Mouse (Mus musculus): Measurements from ENCODE around the gene Gm20716. TPM values are rescaled to one million over a fixed set of nuclear protein-coding genes. Genes with fewer than 3 reads are reported as not detected.

The Gm20716 gene
- polyA plus RNA-seq, 1 experiment: not detected

DNA sequence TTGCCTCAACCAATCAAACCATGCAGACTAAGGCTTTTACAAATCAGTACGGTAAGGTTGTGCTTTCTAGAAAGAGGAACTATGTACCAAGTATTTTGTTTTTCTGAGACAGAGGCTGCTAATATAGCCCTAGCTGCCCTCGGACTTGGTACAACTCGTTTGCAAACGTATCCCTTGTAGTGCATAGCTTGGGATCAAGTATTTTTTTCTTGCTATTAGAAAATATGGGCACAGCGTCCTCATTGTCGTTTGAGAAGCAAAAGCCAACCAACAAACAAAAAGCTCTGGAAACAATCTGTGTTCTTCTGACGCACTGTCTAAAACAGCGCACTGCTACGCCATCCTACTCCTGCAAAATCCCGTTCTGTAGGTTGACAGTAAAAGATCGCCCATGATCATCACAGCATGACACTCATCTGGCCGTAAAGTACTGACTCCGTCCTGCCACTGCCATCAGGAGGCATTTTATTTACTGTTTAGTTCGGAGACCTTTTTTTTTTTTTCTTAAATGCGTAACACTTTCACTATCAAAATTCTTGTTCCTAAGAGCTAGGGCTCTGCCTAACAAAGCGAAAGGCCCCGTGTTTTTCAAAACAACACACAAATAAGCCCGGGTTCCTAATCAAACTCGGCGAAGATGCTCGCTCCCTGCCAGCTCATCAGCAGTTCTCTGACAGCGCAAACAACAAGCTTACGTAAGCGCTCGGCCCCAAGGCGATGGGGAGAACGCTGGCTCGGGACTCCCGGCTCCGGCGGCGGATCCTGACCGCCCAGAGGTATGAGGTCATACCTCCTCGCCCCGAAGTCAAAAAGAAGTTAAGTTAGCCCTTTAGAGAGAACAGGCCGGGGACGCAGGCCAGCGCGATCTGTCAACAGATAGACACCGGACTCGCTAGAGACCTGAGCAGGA lies 793 bp downstream of the Gm20716 start:
- peak overlapping the region; percentile 94; the same call in 1 of the 2 replicates for H3K27ac ChIP-seq (ENCODE audit: insufficient read depth, low read depth, low read length)
- H3K4me3 ChIP-seq (ENCODE audit: low read depth, low read length): peak overlapping the region; percentile 82
- no peak for TF ChIP-seq CTCF (IDR thresholded peaks at IDR 0.05; ENCODE audit: extremely low read depth, insufficient read length, insufficient replicate concordance, low read depth, low read length)
- TF ChIP-seq POLR2A (IDR thresholded peaks at IDR 0.05; ENCODE audit: low read depth, low read length): no peak
- H3K27me3 ChIP-seq (ENCODE audit: control insufficient read depth, insufficient read depth, low read length): no peaks in the 10 kb centered on the region
- H3K36me3 ChIP-seq (ENCODE audit: control insufficient read depth, insufficient read depth, low read length): peaks cover 26% of the 10 kb centered on the region
- WGBS: 11% methylated on average over 41 of the region's 41 CpGs
- H3K4me1 ChIP-seq (ENCODE audit: control insufficient read depth, insufficient read depth, insufficient read length, low read length): peaks cover 6% of the 10 kb centered on the region

- 92% methylated on average over 6 of the region's 6 CpGs for WGBS
- Histone ChIP-seq H3K27me3 (ENCODE audit: control insufficient read depth, insufficient read depth, low read length) (no peaks in the 10 kb centered on the region), H3K27ac (ENCODE audit: insufficient read depth, low read depth, low read length) (no peak overlapping the region), H3K36me3 (ENCODE audit: control insufficient read depth, insufficient read depth, low read length) (peaks cover 59% of the 10 kb centered on the region), H3K4me1 (ENCODE audit: control insufficient read depth, insufficient read depth, insufficient read length, low read length) (no peaks in the 10 kb centered on the region), H3K4me3 (ENCODE audit: low read depth, low read length) (no peak overlapping the region)
- TF ChIP-seq POLR2A (IDR thresholded peaks at IDR 0.05; ENCODE audit: low read depth, low read length) (no peak), CTCF (IDR thresholded peaks at IDR 0.05; ENCODE audit: extremely low read depth, insufficient read length, insufficient replicate concordance, low read depth, low read length) (no peak)
Measured at GRCm38 (mm10) chr2:168223326-168223725, 6.8 kb downstream of the Gm20716 start.

- 69% methylated on average over 5 of the region's 5 CpGs for WGBS
- H3K27me3 ChIP-seq (ENCODE audit: control insufficient read depth, insufficient read depth, low read length): no peaks in the 10 kb centered on the region
- no peak overlapping the region for H3K4me3 ChIP-seq (ENCODE audit: low read depth, low read length)
- no peak for TF ChIP-seq CTCF (IDR thresholded peaks at IDR 0.05; ENCODE audit: extremely low read depth, insufficient read length, insufficient replicate concordance, low read depth, low read length)
- TF ChIP-seq POLR2A (IDR thresholded peaks at IDR 0.05; ENCODE audit: low read depth, low read length): no peak
- no peak overlapping the region for H3K27ac ChIP-seq (ENCODE audit: insufficient read depth, low read depth, low read length)
- H3K4me1 ChIP-seq (ENCODE audit: control insufficient read depth, insufficient read depth, insufficient read length, low read length): no peaks in the 10 kb centered on the region
- H3K36me3 ChIP-seq (ENCODE audit: control insufficient read depth, insufficient read depth, low read length): peaks cover 63% of the 10 kb centered on the region
Measured at GRCm38 (mm10) chr2:168213788-168214397, 16.3 kb downstream of the Gm20716 start.

DNA sequence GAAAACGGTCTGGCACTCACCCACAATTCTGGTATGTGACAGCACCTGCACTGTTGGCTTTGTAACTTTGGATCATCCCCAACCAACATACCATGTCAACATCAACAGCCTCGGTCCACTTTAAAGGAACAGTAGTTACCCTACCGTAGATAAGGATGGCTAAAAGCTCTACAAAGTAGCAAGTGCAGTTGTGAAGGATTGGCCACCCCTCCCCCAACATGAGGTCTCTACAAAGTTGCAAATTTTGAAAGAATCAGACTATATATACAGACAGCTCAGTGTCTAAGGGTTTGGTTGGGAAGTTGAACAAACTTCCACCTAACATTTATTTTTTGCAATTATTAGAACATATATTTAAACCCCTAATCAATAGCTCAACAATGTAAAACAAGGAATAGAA lies 22.3 kb downstream of the Gm20716 start:
- Histone ChIP-seq H3K27me3 (ENCODE audit: control insufficient read depth, insufficient read depth, low read length) (no peaks in the 10 kb centered on the region), H3K27ac (ENCODE audit: insufficient read depth, low read depth, low read length) (no peak overlapping the region), H3K4me1 (ENCODE audit: control insufficient read depth, insufficient read depth, insufficient read length, low read length) (peaks cover 14% of the 10 kb centered on the region), H3K36me3 (ENCODE audit: control insufficient read depth, insufficient read depth, low read length) (peaks cover 31% of the 10 kb centered on the region), H3K4me3 (ENCODE audit: low read depth, low read length) (no peak overlapping the region)
- TF ChIP-seq CTCF (IDR thresholded peaks at IDR 0.05; ENCODE audit: extremely low read depth, insufficient read length, insufficient replicate concordance, low read depth, low read length): no peak
- 90% methylated on average over 3 of the region's 3 CpGs for WGBS

DNA sequence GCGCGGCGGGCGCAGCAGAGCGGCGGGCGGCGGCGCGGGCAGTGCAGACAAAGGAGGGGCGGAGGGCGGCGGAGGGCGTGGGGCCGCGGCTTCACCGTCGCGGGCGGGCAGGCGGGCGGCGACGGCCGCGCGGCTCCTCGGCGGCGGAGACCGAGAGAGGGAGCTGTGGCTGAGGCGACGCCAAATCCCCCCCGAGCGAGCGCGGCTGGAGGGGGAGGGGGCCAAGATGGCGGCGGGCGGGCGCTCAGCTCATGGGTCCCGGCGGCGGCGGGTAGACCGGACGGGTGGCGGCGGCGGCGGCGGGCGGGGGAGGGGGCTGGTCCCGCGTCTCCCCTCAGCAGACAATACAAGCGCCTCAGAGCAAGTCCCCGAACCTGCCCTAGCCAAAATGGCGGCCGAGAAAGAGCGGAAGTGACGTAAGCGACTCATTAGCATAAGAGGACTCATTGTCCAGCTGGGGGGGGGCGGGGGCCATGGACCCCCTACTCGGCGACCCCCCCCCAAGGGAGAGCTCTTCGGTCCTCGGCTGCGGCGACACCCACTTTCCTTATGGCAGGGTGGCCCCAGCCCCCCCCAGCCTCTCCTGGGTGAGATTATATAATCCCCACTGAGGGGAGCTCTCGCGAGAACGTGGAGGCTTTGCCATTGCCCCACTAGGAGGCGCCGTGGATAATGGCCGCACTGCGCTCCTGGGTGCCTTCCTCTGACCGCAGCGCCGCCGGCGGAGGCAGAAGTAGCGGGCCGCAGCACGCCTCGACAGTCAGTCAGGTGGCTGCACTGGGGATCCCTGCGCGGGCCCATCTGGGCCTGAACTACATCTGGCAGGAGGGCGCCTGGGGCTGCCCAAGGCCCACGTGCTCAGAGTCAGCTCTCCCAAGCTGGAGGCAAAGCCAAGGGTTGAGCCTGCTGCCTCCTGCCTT lies 23.2 kb downstream of the Gm20716 start, which contains the start of gene Adnp:
TSS of gene Adnp (minus strand) at position 388 of the 920 bp plus-strand sequence.
- peaks cover 14% of the 10 kb centered on the region for H3K4me1 ChIP-seq (ENCODE audit: control insufficient read depth, insufficient read depth, insufficient read length, low read length)
- TF ChIP-seq POLR2A (IDR thresholded peaks at IDR 0.05; ENCODE audit: low read depth, low read length) (peak; percentile 66), CTCF (IDR thresholded peaks at IDR 0.05; ENCODE audit: extremely low read depth, insufficient read length, insufficient replicate concordance, low read depth, low read length) (peak; percentile 74)
- H3K27ac ChIP-seq (ENCODE audit: insufficient read depth, low read depth, low read length): peak within 1 kb of the TSS; percentile 89
- WGBS: 1% methylated on average over 89 of the region's 89 CpGs
- peak within 1 kb of the TSS; percentile 84 for H3K4me3 ChIP-seq (ENCODE audit: low read depth, low read length)
- peaks cover 25% of the 10 kb centered on the region for H3K36me3 ChIP-seq (ENCODE audit: control insufficient read depth, insufficient read depth, low read length)
- no peaks in the 10 kb centered on the region for H3K27me3 ChIP-seq (ENCODE audit: control insufficient read depth, insufficient read depth, low read length)

DNA sequence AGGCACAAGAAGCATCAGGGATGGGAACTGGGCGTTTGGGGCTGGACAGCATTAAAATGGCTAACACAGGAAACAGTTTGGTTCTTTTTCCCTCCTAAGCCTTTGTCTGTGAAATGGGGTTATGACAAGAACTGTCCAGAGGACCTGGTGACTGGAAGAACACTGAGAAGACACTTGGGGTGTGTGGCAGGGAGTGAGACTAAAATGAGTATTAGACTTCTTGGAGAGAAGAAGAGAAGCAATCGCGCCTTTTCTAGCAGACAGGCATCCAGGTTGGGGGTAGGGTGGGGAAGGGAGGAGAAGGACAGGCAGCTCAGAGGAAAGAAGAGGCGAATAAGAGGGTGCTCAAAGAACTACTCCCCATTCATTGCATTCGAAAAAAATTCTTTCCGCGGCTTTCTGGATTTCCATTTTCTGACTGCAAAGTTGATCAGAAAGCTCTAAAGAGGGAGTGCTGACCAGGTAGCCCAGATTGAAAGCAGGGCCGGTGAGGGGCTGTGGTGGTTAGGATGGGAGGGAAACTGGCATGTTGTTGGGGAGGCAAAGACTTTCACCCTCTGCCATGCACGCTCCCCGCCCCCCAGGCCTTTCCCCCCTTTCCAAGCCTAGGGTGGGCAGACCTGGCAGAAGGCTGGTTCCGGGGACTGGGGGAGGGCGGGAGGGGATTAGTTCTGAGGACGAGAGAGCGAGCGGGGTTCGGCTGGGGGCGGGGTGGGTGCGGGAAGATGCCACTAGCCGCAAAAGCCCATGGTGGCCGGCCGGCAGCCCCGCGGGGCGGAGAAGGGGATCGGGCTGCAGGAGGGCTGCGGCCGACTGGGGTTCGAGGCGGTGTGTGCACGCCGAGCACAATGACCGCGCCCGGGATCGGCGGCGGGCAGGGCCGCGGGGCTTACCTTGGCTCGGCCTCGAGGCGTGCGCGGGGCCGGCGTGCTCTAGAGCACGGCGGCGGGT lies 24.2 kb downstream of the Gm20716 start:
- Histone ChIP-seq H3K27ac (ENCODE audit: insufficient read depth, low read depth, low read length) (peak overlapping the region; percentile 74), H3K4me3 (ENCODE audit: low read depth, low read length) (peak overlapping the region; percentile 84), H3K36me3 (ENCODE audit: control insufficient read depth, insufficient read depth, low read length) (peaks cover 16% of the 10 kb centered on the region), H3K4me1 (ENCODE audit: control insufficient read depth, insufficient read depth, insufficient read length, low read length) (peaks cover 16% of the 10 kb centered on the region), H3K27me3 (ENCODE audit: control insufficient read depth, insufficient read depth, low read length) (no peaks in the 10 kb centered on the region)
- no peak for TF ChIP-seq CTCF (IDR thresholded peaks at IDR 0.05; ENCODE audit: extremely low read depth, insufficient read length, insufficient replicate concordance, low read depth, low read length)
- TF ChIP-seq POLR2A (IDR thresholded peaks at IDR 0.05; ENCODE audit: low read depth, low read length): no peak
- under 1% methylated on average over 49 of the region's 49 CpGs for WGBS
